8 mouse cellular contexts compared by ENCODE assay signal in the genomic region with DNA sequence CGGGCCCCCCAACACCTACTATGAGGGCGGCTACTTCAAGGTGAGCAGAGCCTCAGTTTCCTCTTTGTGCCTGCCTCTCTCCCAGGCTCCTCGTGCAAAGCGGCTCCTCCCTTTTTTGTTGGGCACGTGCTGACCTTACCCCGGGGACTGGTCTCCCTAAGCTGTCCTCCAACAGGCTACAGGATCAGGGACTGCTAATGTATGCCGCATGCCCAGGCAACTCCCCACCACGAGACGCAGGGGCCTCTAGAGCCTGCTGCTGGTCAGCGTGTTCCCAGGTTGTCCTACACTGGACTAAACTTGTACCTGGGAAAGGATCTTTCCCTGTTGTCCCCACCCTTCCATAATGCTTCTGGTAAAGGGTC. TPM values are rescaled to one million over a fixed set of nuclear protein-coding genes. Genes with fewer than 3 reads are reported as not detected.
DNase-seq lines count a peak whose midpoint lies in the region; ATAC-seq and TF ChIP-seq lines count a peak whose summit lies in the region.

No protein-coding gene starts in this region.

- H3K27ac ChIP-seq in forebrain, embryonic 15.5 days (replicated peaks) = peak overlapping the region; percentile 95

- H3ac ChIP-seq in myocyte (ENCODE audit: control insufficient read depth, insufficient read length) = peak overlapping the region; percentile 15

- H3K4me3 ChIP-seq in forebrain, embryonic 15.5 days = peak overlapping the region; percentile 87
- H3K4me3 ChIP-seq in myocyte = peak overlapping the region; percentile 98

- peak overlapping the region; percentile 71 for H3K9ac ChIP-seq in forebrain, embryonic 15.5 days (replicated peaks)

- H3K36me3 ChIP-seq in forebrain, embryonic 15.5 days = peaks cover 34% of the 10 kb centered on the region
- peaks cover 26% of the 10 kb centered on the region for H3K36me3 ChIP-seq in myocyte (ENCODE audit: control insufficient read depth, insufficient read depth)

- DNase-seq in layer of hippocampus, postnatal 10 days (ENCODE audit: low spot score in 2 of 2) = peak; percentile 49 to 52
- no peak for DNase-seq in layer of hippocampus, postnatal 14 days (ENCODE audit: low spot score in 2 of 2)
- peak; percentile 50 for DNase-seq in adrenal gland, postnatal 10 days
- peak; percentile 49 for DNase-seq in kidney, postnatal 14 days
- no peak for DNase-seq in frontal cortex, adult 2 months (ENCODE audit: extremely low spot score in 1 of 2, low spot score in 1 of 2)

- no peak; the same call in 1 of the 2 replicates for ATAC-seq in forebrain, embryonic 15.5 days (replicated peaks)
- no peak for ATAC-seq in frontal cortex, adult (ENCODE audit: low TSS enrichment)

- H3K9me3 ChIP-seq in forebrain, embryonic 15.5 days = no peaks in the 10 kb centered on the region

- no peaks in the 10 kb centered on the region for H3K27me3 ChIP-seq in forebrain, embryonic 15.5 days
- H3K27me3 ChIP-seq in myocyte (ENCODE audit: control insufficient read depth, insufficient read depth, insufficient read length) = no peaks in the 10 kb centered on the region

- TF ChIP-seq POLR2A in myocyte (IDR thresholded peaks at IDR 0.05; ENCODE audit: insufficient read length, low read depth) = no peak

- peaks cover 25% of the 10 kb centered on the region for H3K4me1 ChIP-seq in forebrain, embryonic 15.5 days

- peak overlapping the region; percentile 96 for H3K4me2 ChIP-seq in forebrain, embryonic 15.5 days (replicated peaks)
- peak overlapping the region; percentile 100 for H3K4me2 ChIP-seq in myocyte (ENCODE audit: low read depth)

- under 1% methylated on average over 10 of the region's 10 CpGs for WGBS in forebrain, embryonic 15.5 days

- H3K79me2 ChIP-seq in myocyte (ENCODE audit: control insufficient read depth, insufficient read depth) = peaks cover 42% of the 10 kb centered on the region

TF ChIP-seq in myocyte, 11 proteins besides CTCF, POLR2A, EP300 and RAD21:
- TF ChIP-seq REST (IDR thresholded peaks at IDR 0.05; ENCODE audit: insufficient read depth, insufficient read length) = no peak

RNA-seq across cellular contexts. Expression of a gene that starts 0.5 kb away (rescaled TPM):
- total RNA-seq in layer of hippocampus, postnatal 10 days (2021) = 10 to 100 TPM; 54.8 to 56.2 TPM
- total RNA-seq in layer of hippocampus, postnatal 14 days (2021) = 10 to 100 TPM; 60.9 to 68.5 TPM
- total RNA-seq in adrenal gland, postnatal 10 days (2021) = 10 to 100 TPM; 90.2 to 96.7 TPM
- polyA plus RNA-seq in forebrain, embryonic 15.5 days (2015; fragmentation: Nextera tagmentation; extraction: Ambion mirVana) = 75.7 and 81.2 TPM in 2 replicates
- 299 TPM for polyA plus RNA-seq in myocyte (2012; fragmentation: generic; extraction: Trizol)
- 96.3 and 111 TPM in 2 replicates for polyA plus RNA-seq in frontal cortex, adult 2 months (2012; rRNA removed)

RNA-seq across cellular contexts. Expression of a gene that starts 6.3 kb away (rescaled TPM):
- total RNA-seq in layer of hippocampus, postnatal 10 days (2021) = 1 to 10 TPM; 1.6 to 1.8 TPM
- total RNA-seq in layer of hippocampus, postnatal 14 days (2021) = 1 to 10 TPM; 1.7 to 1.9 TPM
- total RNA-seq in adrenal gland, postnatal 10 days (2021) = 1 to 10 TPM; 1.0 to 1.5 TPM
- 2.0 and 2.3 TPM in 2 replicates for polyA plus RNA-seq in forebrain, embryonic 15.5 days (2015; fragmentation: Nextera tagmentation; extraction: Ambion mirVana)
- polyA plus RNA-seq in myocyte (2012; fragmentation: generic; extraction: Trizol) = 0.71 TPM
- polyA plus RNA-seq in frontal cortex, adult 2 months (2012; rRNA removed) = 1.8 and 2.1 TPM in 2 replicates

RNA-seq across cellular contexts. Expression of a gene that starts 13.4 kb away (rescaled TPM):
- total RNA-seq in layer of hippocampus, postnatal 10 days (2021) = 10 to 100 TPM; 68.5 to 80.9 TPM
- total RNA-seq in layer of hippocampus, postnatal 14 days (2021) = 10 to 100 TPM; 72.3 to 73.2 TPM
- 10 to 100 TPM; 26.2 to 27.0 TPM for total RNA-seq in adrenal gland, postnatal 10 days (2021)
- 80.0 and 83.6 TPM in 2 replicates for polyA plus RNA-seq in forebrain, embryonic 15.5 days (2015; fragmentation: Nextera tagmentation; extraction: Ambion mirVana)
- polyA plus RNA-seq in myocyte (2012; fragmentation: generic; extraction: Trizol) = 80.2 TPM
- polyA plus RNA-seq in frontal cortex, adult 2 months (2012; rRNA removed) = 89.4 and 92.3 TPM in 2 replicates

RNA-seq across cellular contexts. Expression of a gene that starts 18.2 kb away (rescaled TPM):
- total RNA-seq in layer of hippocampus, postnatal 10 days (2021) = under 1 TPM in 1 of 2 experiments, not detected in 1; 0.32 TPM
- under 1 TPM in 1 of 2 experiments, not detected in 1; 0.37 TPM for total RNA-seq in layer of hippocampus, postnatal 14 days (2021)
- total RNA-seq in adrenal gland, postnatal 10 days (2021) = 1 to 10 TPM; 3.1 to 4.0 TPM
- polyA plus RNA-seq in forebrain, embryonic 15.5 days (2015; fragmentation: Nextera tagmentation; extraction: Ambion mirVana) = 0.95 and 1.3 TPM in 2 replicates
- not detected for polyA plus RNA-seq in myocyte (2012; fragmentation: generic; extraction: Trizol)
- not detected in 2 replicates for polyA plus RNA-seq in frontal cortex, adult 2 months (2012; rRNA removed)

RNA-seq across cellular contexts. Expression of a gene that starts 21.8 kb away (rescaled TPM):
- 100 to 1,000 TPM; 692 to 694 TPM for total RNA-seq in layer of hippocampus, postnatal 10 days (2021)
- 100 to 1,000 TPM; 695 to 807 TPM for total RNA-seq in layer of hippocampus, postnatal 14 days (2021)
- total RNA-seq in adrenal gland, postnatal 10 days (2021) = 100 to 1,000 TPM; 662 to 732 TPM
- polyA plus RNA-seq in forebrain, embryonic 15.5 days (2015; fragmentation: Nextera tagmentation; extraction: Ambion mirVana) = 689 and 728 TPM in 2 replicates
- polyA plus RNA-seq in myocyte (2012; fragmentation: generic; extraction: Trizol) = 1,268 TPM
- polyA plus RNA-seq in frontal cortex, adult 2 months (2012; rRNA removed) = 1,126 and 1,227 TPM in 2 replicates

Comparison
In these comparisons a context has a peak if more than half of its experiments do, and no peak if none do; other contexts are left out.
1. DNase-seq: peak in layer of hippocampus, postnatal 10 days (2 of 2), adrenal gland, postnatal 10 days (single experiment) and kidney, postnatal 14 days (single experiment); none in layer of hippocampus, postnatal 14 days (0 of 2) and frontal cortex, adult 2 months (0 of 2).